ENCODE assay signal across 16 mouse cellular contexts in genomic region chr2:11524736-11525135, GRCm38 (mm10).
"Had no signal": no experiment of that assay in that cellular context is flagged by ENCODE, and none has a peak within 500 bp of the region (broad histone marks: within the 10 kb centered on the region; RNA-seq: fewer than 3 reads in every experiment).

No protein-coding gene starts in this region.

- H3K4me2 ChIP-seq: limb, embryonic 13.5 days; liver, embryonic 15.5 days; neural tube, embryonic 15.5 days; stomach, embryonic 15.5 days had no signal

- DNase-seq: kidney, adult 8-10 months; kidney, postnatal 4 days; left cerebral cortex, postnatal 4 days; midbrain, embryonic 14.5 days; right cerebral cortex, postnatal 4 days; spleen, adult 18-20 months; thymus, adult 2 months; thymus, postnatal 36 days had no signal

- ATAC-seq: intestine, postnatal 0 days had no signal

- H3K27ac ChIP-seq: layer of hippocampus, adult 2 months; limb, embryonic 13.5 days; liver, embryonic 15.5 days; midbrain, embryonic 10.5 days; neural tube, embryonic 15.5 days; stomach, embryonic 15.5 days had no signal

- H3K4me1 ChIP-seq: liver, embryonic 15.5 days; midbrain, embryonic 10.5 days; neural tube, embryonic 15.5 days had no signal

- H3K9ac ChIP-seq: limb, embryonic 13.5 days; liver, embryonic 15.5 days; neural tube, embryonic 15.5 days; stomach, embryonic 15.5 days had no signal

- H3K36me3 ChIP-seq: limb, embryonic 13.5 days; liver, embryonic 15.5 days; midbrain, embryonic 10.5 days; neural tube, embryonic 15.5 days; stomach, embryonic 15.5 days had no signal

- H3K9me3 ChIP-seq: limb, embryonic 13.5 days; liver, embryonic 15.5 days; midbrain, embryonic 10.5 days; neural tube, embryonic 15.5 days; stomach, embryonic 15.5 days had no signal

- H3K27me3 ChIP-seq: limb, embryonic 13.5 days; liver, embryonic 15.5 days; neural tube, embryonic 15.5 days; stomach, embryonic 15.5 days had no signal

- H3K4me3 ChIP-seq: layer of hippocampus, adult 2 months; limb, embryonic 13.5 days; liver, embryonic 15.5 days; midbrain, embryonic 10.5 days; myocyte; neural tube, embryonic 15.5 days; stomach, embryonic 15.5 days had no signal
